Mouse (Mus musculus) fat pad, adult 2 months (tissue): ENCODE data around the gene Baz1b.
"Not testable (repeated sequence)": the region's sequence is repeated elsewhere in the genome, so short reads cannot be mapped to it uniquely, and the experiment has no call there.

Experiments used
- DNase-seq: peaks from one replicate; pipeline ENCODE4 v3.0.0-alpha.2; 2011; ENCODE audit warnings: low read depth, low spot score; ENCODE audit errors: extremely low read depth

Baz1b gene

DNA sequence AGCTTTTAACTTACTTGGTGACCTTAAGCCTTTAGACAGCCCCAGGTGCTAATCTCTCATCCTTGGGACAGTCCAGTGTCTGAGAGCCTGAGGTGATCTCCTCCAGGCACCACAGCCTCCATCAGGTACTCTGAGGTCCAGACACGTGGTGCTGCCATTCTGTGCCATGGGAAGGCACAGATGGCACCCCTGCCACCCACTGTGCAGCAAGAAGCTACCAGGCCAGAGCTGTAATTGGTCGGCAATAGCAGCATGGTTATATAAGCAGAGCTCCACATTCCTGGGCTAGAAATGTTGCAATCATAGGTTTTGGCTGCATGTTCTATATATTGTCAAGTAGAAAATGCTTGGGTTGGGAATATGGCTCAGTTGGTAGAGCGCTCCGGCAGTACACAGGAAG lies 8.1 kb upstream of the Baz1b start:
- no peak for DNase-seq

DNA sequence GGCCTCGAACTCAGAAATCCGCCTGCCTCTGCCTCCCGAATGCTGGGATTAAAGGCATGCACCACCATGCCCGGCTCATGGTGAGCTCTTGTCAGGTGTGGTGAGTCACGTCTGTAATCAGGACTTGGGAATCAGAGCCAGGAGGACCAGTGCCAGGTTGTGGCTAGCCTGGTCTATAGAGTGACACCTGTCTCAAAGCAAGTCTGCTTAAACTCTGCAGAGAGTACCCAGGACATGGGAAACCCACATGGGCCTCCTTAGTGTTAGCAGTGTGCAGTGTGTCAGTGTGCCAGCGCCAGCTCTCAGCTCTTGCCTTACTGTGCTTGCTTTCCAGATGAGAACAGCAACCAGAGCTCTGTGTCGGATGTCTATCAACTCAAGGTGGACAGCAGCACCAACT lies 7.4 kb upstream of the Baz1b start:
- no peak for DNase-seq

DNA sequence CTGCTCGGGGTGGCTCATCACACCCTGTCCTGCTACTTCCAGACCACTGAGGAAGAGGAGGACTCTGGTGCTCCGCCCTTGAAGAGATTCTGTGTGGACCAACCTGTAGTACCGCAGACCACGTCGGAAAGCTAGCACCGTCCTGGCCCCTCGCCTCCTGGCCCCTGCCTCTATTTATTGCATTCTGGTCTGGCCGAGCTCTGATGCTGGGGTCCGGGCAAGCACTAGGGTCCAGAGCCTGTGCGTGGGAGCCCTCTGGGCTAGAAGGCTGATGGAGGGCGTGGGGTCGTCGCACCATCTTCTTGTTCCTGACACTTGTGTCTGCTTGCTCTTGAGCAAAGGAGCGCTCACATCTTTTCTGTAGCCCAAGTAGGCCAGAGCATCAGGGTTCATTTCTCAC lies 6.3 kb upstream of the Baz1b start:
- DNase-seq: no peak

DNA sequence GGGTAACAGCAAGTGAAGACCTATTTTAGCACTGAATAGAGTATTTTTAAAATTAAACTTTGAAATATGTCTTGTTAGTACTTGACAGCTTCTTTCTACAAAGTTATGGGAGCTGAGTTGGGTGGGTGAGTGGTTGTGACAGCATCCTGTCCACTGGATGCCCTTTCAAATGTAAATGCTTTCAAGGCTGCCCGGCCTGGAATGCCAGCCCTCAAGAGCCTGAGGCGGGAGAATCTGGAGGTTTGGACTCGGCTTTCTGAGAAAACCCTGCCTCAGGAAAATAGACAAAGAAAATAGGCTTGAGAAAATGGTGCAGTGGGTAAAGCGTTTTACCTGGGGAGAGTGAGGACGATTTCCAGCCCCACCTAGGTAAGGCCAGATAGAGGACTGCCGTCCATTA lies 5.3 kb upstream of the Baz1b start:
- no peak for DNase-seq

GRCm38 (mm10) chr5:135183131-135183861 lies 3.8 kb upstream of the Baz1b start:
- no peak for DNase-seq

- DNase-seq: no peak
Measured at GRCm38 (mm10) chr5:135185016-135185415, 2.0 kb upstream of the Baz1b start.

DNA sequence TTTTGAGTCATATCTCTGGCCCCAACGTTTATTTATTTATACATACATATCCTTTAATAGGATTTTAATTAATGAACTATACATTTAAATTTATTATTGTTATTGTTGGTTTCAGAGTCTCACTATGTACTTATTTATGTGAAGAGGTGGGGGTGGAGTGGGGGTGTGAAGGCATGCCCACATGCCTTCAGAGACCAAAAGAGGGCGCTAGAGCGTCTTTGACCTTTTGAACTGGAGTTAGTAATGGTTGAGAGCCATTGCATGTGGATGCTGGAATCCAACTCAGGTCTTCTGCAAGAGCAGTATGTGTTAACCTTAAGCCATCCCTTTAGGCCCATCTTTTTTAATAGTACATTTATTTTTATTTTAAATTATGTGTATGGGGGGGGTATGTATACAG lies 1.5 kb upstream of the Baz1b start:
- no peak for DNase-seq

- DNase-seq: no peak
Measured at GRCm38 (mm10) chr5:135186231-135186620, 838 bp upstream of the Baz1b start.

DNA sequence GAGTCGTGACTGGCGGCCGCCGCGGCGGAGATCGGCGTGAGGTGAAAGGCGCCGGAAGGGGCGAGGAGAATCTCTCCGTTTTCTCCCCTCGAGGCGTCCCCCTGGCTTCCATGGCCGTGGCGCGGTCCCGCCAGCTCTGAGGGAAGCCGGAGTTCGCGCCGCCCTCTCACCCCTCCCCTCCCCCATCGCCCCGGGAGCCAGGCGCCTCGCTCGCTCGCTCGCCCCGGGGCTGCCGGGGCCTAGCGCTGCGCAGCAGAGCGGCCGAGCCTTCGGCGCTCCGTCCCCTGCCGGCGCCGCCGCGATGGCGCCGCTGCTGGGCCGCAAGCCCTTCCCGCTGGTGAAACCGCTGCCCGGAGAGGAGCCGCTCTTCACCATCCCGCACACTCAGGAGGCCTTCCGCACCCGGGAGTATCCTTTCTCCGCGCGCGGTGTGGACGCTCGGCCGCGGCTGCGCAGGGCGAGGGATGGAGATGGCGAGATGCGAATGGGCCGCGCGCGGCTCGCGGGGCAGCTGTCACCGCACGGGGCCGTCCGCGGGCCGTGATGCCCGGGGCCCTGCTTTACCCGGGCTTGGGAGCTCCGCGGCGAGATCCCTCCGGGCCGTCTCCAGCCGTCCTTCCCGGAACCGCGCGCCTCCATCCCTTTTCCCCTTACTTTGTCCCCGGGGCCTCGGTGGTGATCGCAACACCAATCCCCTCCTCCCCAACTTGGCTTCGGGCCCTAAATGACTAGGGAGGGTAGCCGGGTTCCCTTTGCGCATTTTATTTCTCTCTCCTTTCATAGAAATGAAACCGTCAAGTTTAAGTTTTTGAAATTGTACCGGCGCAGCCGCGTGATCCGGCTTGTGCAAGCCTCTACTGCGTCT lies 517 bp downstream of the Baz1b start:
- DNase-seq: no peak

GRCm38 (mm10) chr5:135188214-135188554 lies 1.1 kb downstream of the Baz1b start:
- no peak for DNase-seq

- no peak for DNase-seq
Measured at GRCm38 (mm10) chr5:135189281-135190022, 2.4 kb downstream of the Baz1b start.

DNA sequence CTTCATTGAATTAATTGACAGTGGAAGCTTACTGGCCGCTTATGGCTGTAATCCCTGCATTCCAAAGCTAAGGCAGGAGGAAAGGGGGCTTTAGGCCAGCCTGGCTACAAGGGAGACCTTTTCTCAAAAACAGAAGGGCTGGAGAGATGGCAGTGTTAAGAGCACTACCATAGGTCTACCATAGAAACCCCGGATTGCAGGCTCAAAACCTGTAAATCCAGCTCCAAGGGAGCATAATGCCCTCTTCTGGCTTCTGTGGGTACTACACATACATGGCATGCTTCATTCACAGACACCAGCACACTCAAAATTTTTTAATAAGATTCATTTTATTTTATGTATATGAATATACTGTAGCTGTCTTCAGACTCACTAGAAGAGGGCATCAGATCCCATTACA lies 4.6 kb downstream of the Baz1b start:
- no peak for DNase-seq

DNA sequence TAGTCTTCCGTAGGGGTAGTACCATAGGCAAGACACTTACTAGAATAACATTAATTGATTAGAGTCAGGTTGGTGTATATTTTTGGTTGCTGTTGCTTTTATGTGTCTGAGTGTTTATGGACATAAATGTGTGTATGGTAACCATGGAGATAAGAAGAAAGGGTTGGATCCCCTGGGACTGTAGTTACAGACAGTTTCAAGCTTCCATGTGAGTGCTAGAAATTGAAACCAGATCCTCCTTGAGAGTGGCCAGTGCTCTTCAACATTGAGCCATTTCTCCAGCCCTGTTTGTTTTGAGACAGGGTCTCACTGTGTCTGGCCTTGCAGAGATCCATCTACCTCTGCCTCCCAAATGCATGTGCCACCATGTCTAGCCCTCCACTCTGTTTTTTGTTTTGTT lies 5.4 kb downstream of the Baz1b start:
- no peak for DNase-seq

DNA sequence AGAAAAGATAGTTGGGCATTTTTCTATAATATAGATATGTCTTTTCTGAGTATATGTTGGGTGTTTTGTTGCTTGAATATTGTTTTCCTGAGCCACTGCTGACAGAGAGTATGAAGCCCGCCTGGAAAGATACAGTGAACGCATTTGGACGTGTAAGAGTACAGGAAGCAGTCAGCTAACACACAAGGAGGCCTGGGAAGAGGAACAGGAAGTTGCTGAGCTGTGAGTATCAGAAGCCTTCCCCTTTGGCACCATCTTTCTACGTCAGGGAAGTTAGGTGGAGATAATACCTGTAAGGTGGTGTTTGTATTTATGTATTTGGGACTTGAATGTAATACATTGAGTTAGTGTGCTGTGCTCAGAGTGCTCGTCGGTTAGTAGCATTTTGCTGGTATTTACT lies 9.3 kb downstream of the Baz1b start:
- no peak for DNase-seq

GRCm38 (mm10) chr5:135202763-135203162 lies 15.7 kb downstream of the Baz1b start:
- DNase-seq: no peak

GRCm38 (mm10) chr5:135208197-135208596 lies 21.1 kb downstream of the Baz1b start:
- DNase-seq: no peak

DNA sequence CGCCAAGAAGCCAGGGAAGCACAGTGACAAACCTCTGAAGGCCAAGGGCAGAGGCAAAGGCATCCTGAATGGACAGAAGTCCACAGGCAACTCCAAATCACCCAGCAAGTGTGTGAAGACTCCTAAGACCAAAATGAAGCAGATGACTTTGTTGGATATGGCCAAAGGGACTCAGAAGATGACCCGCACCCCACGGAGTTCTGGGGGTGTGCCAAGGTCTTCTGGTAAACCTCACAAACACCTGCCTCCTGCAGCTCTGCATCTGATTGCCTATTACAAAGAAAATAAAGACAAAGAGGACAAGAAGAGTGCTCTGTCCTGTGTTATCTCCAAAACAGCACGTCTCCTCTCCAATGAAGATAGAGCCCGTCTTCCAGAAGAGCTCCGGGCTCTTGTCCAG lies 29.8 kb downstream of the Baz1b start:
- no peak for DNase-seq

DNA sequence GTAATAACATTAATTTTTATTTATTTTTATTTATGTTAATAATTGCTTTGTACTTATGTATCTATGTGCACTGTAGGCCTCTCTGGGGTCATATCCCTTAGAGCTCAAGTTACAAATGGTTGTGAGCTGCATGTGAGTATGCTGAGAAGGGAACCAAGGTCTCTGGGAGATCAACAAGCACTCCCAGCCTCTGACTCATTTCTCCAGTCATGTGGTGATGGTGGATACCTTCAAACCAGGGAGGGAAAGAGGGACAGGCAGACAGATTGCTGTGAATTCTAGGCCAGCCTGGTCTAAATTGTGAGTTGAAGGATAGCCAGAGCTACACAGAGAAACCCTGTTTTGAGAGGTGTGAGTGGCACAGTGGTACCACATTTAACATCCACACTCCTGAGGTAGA lies 33.9 kb downstream of the Baz1b start:
- no peak for DNase-seq

GRCm38 (mm10) chr5:135222066-135222465 lies 35.0 kb downstream of the Baz1b start:
- DNase-seq: no peak

- no peak for DNase-seq
Measured at GRCm38 (mm10) chr5:135224169-135224568, 37.1 kb downstream of the Baz1b start.

DNA sequence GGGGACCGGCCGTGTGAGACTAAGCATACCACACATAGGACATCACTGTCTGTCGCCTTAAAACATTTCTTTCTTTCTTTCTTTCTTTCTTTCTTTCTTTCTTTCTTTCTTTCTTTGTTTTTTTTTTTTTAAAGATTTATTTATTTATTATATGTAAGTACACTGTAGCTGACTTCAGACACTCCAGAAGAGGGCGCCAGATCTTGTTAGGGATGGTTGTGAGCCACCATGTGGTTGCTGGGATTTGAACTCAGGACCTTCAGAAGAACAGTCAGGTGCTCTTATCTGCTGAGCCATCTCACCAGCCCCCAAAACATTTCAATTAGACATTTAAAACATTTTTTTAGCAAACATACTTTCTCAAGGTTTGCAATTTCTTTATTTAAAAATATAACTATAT lies 38.8 kb downstream of the Baz1b start:
- not testable (repeated sequence) for DNase-seq

- DNase-seq: no peak
Measured at GRCm38 (mm10) chr5:135230186-135230585, 43.1 kb downstream of the Baz1b start.
